Mouse (Mus musculus): Measurements from ENCODE around the gene Rab14. TPM values are rescaled to one million over a fixed set of nuclear protein-coding genes. Genes with fewer than 3 reads are reported as not detected.

Rab14 gene
- total RNA-seq, 2 experiments from 2014 or later, result 218 to 225 TPM

Other genes with a start within 250 kb of the Rab14 start
- gene Traf1, start 239.3 kb downstream of the Rab14 start, total RNA-seq (2021), result under 1 TPM; 0.36 to 0.53 TPM
- gene Hc, start 139.7 kb downstream of the Rab14 start, total RNA-seq (2021), result under 1 TPM; 0.45 to 0.65 TPM
- gene AI182371, start 99.6 kb downstream of the Rab14 start, total RNA-seq (2021), result not detected
- gene Cntrl, start 91.6 kb downstream of the Rab14 start, total RNA-seq (2021), result 10 to 100 TPM in 1 of 2 experiments, 1 to 10 TPM in 1; 9.4 to 12.6 TPM
- 10 to 100 TPM; 28.3 to 36.7 TPM for gene Gsn, start 55.3 kb upstream of the Rab14 start, total RNA-seq (2021)
- gene Stom, start 135.9 kb upstream of the Rab14 start, total RNA-seq (2021), result 1 to 10 TPM; 6.5 to 7.5 TPM
- not detected for gene 4930568D16Rik, start 166.6 kb upstream of the Rab14 start, total RNA-seq (2021)
- not detected for gene 4930402F06Rik, start 196.1 kb upstream of the Rab14 start, total RNA-seq (2021)